Mouse (Mus musculus): ENCODE measurements around the gene Lhcgr.
"Not testable (repeated sequence)": the region's sequence is repeated elsewhere in the genome, so short reads cannot be mapped to it uniquely, and the experiment has no call there.

Gene Lhcgr

DNA sequence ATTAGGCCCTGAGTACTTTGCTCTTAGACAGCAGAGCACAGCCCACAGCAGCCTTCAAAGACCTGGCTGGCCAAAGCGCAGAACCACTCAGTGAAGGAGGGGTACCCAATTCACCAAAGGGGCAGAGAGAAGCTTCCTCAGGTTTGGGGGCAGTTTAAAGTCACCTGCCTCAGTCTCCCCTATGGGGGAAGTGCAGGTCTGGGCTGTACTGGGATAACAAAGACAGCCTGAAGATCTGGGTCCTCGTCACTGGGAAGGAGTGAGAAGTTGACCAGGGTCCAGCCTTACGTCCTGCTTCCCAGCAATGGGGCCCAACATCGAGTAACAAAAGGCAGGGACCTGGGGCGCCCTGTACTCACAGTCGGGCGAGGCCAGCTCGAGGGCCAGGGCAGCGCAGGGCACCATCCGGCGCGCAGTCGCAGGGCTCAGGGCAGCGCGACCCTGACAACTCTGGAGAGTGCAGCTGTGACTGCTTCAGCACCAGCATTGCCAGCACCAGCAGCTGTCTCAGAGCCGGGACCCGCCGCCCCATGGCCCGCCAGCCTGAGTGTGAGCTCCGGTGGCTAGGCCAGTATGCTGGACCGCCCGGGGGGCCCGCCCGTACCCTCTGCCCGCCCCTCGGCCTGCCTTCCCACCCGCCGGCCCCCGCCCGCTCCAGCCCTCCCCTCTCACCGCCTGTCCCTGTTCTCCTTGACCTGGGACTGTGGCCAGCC is at the start of gene Lhcgr:
Lhcgr (minus strand) TSS at position 551 of the 713 bp plus-strand sequence.
- DNase-seq = peak in 1 of 2 experiments; percentile 4

DNA sequence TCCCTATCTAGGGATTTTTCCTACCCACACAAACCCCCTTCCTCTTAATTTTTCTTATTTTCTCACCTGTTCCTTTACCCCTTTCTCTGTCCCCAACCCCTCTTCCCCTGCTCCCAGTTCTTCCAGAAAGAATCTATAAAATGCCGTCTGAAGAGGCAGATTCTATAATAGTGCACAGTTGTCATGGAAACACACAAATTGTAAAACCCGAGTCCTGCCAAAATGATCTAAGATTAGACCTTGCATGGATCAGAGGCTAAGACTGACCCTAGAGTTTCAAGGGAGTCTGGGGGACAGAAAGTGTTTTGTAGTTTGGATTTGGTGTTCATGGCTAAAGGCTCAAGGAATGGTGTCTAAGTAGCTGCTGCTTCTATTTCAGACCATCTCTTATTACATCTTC is 25.8 kb upstream of the Lhcgr start:
- DNase-seq = no peak

- not testable (repeated sequence) for DNase-seq
Measured at GRCm38 (mm10) chr17:88812943-88813342, 21.2 kb upstream of the Lhcgr start.

DNA sequence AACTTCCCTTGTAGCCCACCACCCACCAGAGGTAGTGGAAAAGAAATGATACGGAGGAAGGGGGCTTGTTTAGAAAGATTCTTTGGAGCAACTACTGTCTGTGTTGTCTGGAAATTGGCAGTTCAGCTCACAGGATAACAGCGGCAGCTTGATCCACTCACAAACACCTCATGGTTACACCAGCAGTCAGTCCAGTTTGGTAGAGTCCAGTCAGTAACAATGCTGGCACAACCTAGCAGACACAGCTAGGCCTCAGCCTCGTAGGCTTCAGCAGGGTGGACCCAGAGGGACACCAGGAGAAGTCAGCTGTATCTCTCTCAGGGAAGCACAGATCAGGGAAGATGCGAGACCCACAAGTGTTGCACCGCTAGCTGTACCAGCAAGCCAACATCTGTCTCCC is 19.0 kb upstream of the Lhcgr start:
- no peak for DNase-seq

DNA sequence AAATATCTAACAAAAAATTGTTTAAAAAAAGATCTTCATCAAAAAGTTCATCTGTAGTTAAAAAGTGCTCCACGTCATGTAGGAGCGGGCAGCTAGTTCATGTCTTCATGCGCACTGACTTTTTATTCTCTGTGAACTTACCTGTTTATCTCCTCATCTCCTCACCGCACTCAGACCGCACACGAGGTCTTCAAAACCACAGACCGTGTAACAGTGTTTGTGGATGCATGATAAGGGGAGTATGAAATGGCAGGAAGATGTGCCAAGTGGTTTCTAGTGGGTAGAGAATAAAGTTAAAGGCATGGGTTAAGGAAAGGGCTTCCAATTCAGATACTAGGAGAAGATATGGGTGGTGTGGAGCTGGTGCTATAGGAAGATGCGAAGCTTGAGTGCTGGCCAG is 14.6 kb upstream of the Lhcgr start:
- DNase-seq = no peak

DNA sequence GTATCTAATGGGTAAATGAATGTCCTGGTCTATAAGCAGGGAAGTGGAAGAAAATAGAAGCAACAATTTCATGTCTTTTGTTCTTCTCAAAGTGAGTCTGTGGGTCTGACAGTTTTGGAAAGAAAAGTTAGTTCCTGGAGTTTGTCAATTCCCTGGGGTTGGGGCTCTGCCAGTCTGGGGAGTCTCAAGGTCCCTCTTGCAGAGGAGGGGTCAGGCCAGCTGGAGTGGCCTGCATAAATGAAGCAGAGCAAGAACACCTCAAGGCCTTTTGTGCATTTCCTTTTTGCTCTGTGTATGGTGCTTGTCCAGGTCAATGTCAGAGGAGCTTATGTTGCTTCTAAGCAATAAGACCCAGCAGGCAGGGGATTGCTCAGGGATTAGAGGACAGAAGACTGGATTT is 11.7 kb upstream of the Lhcgr start:
- no peak for DNase-seq

DNA sequence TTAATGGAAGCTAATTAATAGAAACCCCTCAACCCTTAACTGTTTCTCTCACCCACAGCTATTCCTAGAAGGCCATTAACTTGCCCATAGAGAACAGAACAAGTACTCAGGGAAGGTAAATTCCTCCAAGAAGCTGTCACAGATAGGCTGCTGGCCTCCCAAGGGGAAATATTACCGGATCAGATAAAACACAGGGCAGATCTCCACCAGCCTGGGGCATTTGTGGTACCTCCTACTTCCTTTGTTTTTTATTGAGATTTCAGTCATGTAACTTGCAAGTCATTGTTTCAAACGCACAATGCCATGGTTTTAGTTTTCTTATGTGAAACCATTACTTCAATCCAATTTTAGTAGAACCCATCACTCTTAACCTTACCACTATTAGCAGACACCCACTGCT is 1.1 kb downstream of the Lhcgr start:
- no peak for DNase-seq

DNA sequence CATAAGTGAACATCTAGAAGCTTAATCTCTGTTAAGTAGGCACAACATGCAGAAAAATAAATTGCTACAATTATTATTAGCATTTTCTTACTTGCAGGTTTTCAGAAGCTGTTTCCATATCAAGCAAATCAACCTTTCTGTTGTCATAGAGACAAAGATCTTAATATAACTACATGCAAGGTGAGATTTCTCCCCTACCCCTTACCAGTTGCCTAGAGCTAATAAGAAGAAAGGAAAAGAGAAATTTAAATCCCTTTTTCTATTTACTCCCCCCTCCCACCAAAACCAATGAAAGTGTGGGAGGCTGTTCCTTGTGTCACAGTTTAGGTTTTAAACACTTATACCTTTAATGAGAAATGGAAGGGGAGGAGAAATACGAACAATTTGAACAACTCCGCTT is 3.4 kb downstream of the Lhcgr start:
- DNase-seq = no peak

DNA sequence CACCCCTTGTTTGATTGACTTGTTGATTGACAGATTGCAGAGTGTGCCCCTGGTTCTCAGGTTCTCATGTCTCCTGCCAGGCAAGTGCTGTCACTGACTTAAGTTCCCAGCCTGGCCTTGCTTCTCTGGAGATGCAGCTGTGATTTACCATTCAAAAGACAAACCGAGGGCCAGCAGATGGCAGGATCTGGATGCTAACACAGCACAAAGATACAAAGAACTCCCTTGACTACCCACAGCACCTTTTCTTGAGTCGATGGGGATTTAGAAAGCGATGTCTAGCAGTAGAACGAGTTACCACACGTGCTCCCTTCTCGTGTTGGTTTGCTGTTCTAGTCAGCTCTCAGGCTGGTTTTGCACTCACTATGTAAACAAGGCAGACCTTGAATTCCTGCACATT is 4.9 kb downstream of the Lhcgr start:
- no peak for DNase-seq

- no peak for DNase-seq
Measured at GRCm38 (mm10) chr17:88786385-88786784, 5.4 kb downstream of the Lhcgr start.

DNA sequence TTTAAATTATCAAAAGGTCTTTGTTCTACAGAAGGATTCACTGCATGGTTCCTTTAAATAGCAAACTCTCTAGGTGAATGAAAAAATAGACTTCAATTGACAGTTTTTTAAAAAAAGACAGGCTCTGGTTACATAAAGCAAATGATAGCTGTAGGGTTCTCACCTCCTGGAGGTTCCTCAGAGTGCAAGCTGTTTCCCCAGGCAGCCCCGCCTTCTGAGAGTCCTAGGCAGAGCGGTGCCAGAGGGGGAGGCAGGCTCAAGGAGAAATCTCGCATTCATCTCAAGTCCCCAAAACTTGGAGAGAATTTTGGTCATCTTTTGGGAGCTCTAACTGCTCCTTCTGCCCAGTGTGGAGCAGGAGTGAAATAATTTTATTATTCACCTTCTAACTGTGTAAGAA is 12.6 kb downstream of the Lhcgr start:
- DNase-seq = no peak

- no peak for DNase-seq
Measured at GRCm38 (mm10) chr17:88774103-88774526, 17.7 kb downstream of the Lhcgr start.

DNA sequence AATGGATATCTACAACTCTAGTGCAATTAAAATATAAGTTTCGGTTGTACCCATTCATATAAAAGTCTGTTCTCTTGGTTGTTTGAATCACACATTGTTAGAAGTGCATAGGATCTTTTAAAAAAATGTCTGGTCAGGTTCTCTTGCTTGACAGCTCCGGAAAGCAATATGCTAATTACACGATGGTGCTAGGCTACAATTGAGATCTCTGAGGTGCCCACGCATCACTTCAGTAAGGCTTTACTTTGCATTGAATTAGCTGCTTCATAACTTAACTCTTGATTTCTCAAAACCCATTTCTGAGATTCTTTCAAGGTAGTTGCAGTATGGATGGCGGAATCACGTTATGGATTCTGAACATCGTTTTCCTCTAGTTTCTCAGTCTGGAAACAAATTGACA is 21.7 kb downstream of the Lhcgr start:
- no peak for DNase-seq

- no peak for DNase-seq
Measured at GRCm38 (mm10) chr17:88769283-88769859, 22.4 kb downstream of the Lhcgr start.

DNA sequence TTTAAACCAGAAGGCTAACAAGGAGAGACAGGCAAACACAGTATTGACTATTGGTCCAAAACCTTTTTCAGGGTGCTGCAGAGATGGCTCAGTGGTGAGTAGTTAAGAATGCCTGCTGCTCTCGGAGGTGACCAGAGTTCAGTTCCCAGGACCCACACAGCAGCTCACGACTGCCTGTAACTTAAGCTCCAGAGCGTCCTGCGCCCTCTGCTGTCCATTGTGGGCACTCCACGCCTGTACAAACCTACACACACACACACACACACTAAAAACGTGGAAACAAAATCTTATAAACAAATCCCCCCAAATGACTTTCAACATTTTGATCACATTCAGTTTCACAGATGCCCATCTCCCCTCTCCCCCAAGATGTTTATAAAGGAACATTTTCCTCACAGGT is 24.9 kb downstream of the Lhcgr start:
- no peak for DNase-seq

- DNase-seq = no peak
Measured at GRCm38 (mm10) chr17:88764136-88764485, 27.7 kb downstream of the Lhcgr start.

DNA sequence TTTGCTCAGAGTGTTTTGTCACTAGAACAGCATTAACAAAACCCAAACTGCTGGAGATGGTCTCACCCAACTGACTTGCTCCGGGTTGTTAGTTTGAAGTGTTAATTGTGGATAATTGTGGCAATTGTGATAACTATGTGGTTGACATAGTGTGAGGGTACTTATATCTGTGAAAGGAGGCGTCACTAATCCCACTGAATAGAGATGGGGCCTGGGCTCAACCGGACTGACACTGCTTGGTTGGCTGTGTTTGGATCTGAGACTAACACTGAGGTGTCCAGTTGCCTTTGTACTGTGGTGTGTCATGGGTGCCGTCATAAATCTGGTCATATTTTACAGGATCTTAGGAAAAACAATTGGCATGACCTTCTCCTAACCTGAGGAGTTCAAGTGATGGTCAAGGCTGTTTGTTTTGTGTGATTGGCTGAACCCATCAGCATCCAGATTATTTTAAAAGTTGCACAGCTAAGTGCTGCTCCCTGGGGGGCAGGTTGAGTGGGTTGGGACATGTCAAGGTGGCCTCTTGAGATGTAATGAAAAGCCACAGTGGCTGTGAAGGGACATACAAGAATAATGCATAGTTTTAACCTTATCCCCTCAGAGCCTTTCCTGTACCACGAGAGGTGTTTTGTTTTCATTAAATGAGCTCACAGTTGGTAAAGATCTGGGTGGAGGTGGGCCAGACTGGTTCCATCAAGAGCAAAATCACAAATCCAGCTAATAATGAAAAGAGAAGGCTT is 28.2 kb downstream of the Lhcgr start:
- no peak for DNase-seq

DNA sequence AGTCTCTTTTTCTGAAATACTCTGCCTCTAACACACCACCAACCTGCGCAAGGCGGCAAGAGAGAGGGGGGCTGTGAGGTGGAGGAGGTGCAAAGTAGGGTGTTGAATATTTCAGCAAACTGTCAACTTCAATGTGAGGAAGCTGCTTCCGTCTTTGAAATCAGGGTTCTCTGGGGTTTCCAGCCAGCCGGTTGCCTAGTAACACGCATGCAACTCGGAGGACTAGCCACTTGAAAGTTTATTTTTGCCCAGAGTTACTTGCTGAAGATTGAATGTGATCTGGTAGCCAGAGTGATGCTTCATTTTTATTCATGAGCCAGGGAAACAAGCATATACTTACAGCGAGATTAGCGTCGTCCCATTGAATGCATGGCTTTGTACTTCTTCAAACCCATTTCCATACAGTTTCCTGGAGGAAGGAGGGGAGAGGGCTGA is 33.8 kb downstream of the Lhcgr start:
- DNase-seq = no peak

DNA sequence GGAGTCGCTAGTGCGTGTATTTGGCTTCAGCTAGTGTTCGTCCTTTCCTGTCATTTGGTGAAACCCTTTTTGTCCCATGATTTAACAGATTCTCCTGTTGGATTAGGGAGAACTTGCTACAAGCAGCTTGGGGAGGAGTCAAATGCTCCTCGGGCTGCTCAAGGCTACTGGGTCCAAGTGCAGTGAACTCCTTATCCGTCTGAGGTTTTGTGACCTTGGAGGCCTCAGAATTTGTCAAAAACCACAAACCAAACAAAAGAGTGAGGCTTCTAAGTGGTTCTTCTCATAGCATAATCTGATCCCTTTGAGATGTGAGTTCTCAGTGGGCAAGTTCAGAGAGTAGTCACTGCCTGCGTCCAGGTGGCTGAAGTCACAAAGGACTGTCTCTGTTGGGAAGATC is 36.0 kb downstream of the Lhcgr start:
- no peak for DNase-seq

GRCm38 (mm10) chr17:88753472-88753857 is 38.3 kb downstream of the Lhcgr start:
- DNase-seq = no peak

GRCm38 (mm10) chr17:88752827-88753471 is 38.8 kb downstream of the Lhcgr start:
- DNase-seq = peak; percentile 20 to 64

GRCm38 (mm10) chr17:88749646-88750045 is 42.1 kb downstream of the Lhcgr start:
- no peak for DNase-seq

- DNase-seq = no peak
Measured at GRCm38 (mm10) chr17:88706231-88706649, 85.5 kb downstream of the Lhcgr start.

DNA sequence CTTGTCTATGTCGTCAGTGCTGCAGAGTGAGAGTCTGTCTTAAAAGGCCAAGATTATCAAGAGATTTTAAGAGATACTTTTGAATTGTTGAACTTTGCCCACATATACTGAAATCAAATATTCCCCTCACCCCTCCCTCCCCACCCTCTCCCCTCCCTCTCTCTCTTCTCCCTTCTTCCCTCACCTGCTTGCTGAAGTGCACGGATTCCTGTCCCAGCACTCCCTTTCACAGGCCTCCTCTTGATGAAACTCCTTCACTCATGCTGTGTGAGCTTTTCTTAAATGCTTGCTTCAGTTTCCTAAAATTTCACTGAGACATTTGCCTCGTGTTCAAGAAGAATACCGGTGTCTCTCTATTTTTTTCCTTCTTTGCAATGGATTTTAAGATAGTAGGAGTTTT is 88.7 kb downstream of the Lhcgr start:
- DNase-seq = no peak

Measured in cerebellum, postnatal 25 days (tissue).